Mouse (Mus musculus): ENCODE data around the gene Pole4. TPM values are rescaled to one million over a fixed set of nuclear protein-coding genes. Genes with fewer than 3 reads are reported as not detected.

Gene Pole4
- polyA plus RNA-seq, 1 experiment from 2014 or later: 102 TPM

DNA sequence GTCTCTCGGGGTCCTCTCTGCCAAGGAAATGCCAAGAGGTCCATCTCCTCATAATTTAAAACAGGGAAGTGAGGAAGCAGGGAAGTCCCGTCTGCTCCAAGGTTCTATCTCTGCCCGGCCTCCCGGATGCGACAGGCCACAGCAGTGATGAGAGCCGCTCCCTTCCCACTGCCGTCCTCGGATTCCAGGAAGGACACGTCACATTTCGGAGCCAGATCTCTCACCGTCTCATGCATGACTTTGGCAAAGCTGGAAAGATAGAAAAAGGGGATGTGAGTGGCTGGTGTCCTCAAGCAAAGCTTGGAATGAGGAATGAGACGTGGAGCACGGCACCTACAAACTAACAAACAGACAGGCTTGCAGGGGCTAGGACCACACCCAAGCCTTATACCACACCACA is 22.0 kb upstream of the Pole4 start:
- no peaks in the 10 kb centered on the region for H3K27me3 ChIP-seq (ENCODE audit: control insufficient read depth, insufficient read depth, low read length)
- H3K4me3 ChIP-seq (ENCODE audit: low read depth, low read length): no peak overlapping the region
- H3K36me3 ChIP-seq (ENCODE audit: control insufficient read depth, insufficient read depth, low read length): no peaks in the 10 kb centered on the region
- ATAC-seq (ENCODE audit: insufficient read depth, low FRiP score, low TSS enrichment): no peak
- WGBS: 96% methylated on average over 13 of the region's 13 CpGs
- H3K4me1 ChIP-seq (ENCODE audit: control insufficient read depth, insufficient read depth, low read length): no peaks in the 10 kb centered on the region
- H3K9ac ChIP-seq (ENCODE audit: low read length): no peak overlapping the region
- no peak overlapping the region for H3K4me2 ChIP-seq (ENCODE audit: low read depth)
- DNase-seq (ENCODE audit: low spot score): no peak
- H3K9me3 ChIP-seq (ENCODE audit: control insufficient read depth, low read length): no peaks in the 10 kb centered on the region
- H3K27ac ChIP-seq (ENCODE audit: low read depth, low read length): no peak overlapping the region

DNA sequence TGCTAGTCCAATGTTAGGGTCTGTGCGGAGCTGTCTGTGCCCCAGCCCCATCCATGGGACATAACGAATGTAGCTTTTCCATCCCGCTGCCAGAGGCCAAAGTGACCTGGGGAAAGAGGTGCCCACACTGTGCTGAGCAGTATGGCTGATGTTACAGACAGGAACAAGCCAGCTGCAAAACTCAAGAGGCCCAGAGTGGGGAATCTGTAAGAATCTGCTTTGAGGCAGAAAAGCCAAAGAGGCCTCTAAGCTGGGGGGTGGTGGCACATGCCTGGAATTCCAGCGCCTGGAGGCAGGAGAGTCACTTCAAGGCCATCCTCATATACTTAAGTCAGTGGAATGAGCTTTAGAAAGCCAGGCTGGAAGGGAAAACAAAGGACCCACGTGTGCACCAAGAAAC is 18.2 kb upstream of the Pole4 start:
- Histone ChIP-seq H3K4me3 (ENCODE audit: low read depth, low read length) (no peak overlapping the region), H3K4me2 (ENCODE audit: low read depth) (no peak overlapping the region), H3K27me3 (ENCODE audit: control insufficient read depth, insufficient read depth, low read length) (no peaks in the 10 kb centered on the region), H3K9me3 (ENCODE audit: control insufficient read depth, low read length) (no peaks in the 10 kb centered on the region), H3K36me3 (ENCODE audit: control insufficient read depth, insufficient read depth, low read length) (no peaks in the 10 kb centered on the region), H3K9ac (ENCODE audit: low read length) (peak overlapping the region; percentile 32; the same call in 1 of the 2 replicates), H3K27ac (ENCODE audit: low read depth, low read length) (no peak overlapping the region), H3K4me1 (ENCODE audit: control insufficient read depth, insufficient read depth, low read length) (no peaks in the 10 kb centered on the region)
- peak; percentile 32 for DNase-seq (ENCODE audit: low spot score)
- no peak for ATAC-seq (ENCODE audit: insufficient read depth, low FRiP score, low TSS enrichment)
- 56% methylated on average over 5 of the region's 5 CpGs for WGBS

DNA sequence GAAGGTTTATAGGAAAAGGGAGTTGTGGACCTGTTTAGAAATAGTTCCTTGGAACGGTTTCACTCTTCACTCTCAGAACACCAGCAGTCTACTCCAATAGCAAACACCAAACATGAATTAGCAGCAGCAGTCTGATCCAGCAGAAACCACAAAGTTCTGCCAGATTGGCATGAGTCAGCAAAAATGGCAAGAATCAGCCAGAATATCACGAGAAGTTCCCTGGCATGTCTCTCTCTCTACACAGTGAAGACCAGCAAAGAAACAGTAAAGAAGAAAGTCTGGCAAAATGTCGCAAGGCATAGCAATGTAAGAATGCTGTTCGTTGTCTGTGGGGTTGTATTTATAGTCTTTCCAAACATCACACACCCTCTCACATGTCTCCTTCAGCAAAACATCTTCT is 11.0 kb upstream of the Pole4 start:
- DNase-seq (ENCODE audit: low spot score) (no peak), ATAC-seq (ENCODE audit: insufficient read depth, low FRiP score, low TSS enrichment) (no peak)
- Histone ChIP-seq H3K36me3 (ENCODE audit: control insufficient read depth, insufficient read depth, low read length) (no peaks in the 10 kb centered on the region), H3K9me3 (ENCODE audit: control insufficient read depth, low read length) (no peaks in the 10 kb centered on the region), H3K4me1 (ENCODE audit: control insufficient read depth, insufficient read depth, low read length) (no peaks in the 10 kb centered on the region), H3K27ac (ENCODE audit: low read depth, low read length) (no peak overlapping the region), H3K27me3 (ENCODE audit: control insufficient read depth, insufficient read depth, low read length) (no peaks in the 10 kb centered on the region), H3K4me2 (ENCODE audit: low read depth) (no peak overlapping the region), H3K4me3 (ENCODE audit: low read depth, low read length) (no peak overlapping the region), H3K9ac (ENCODE audit: low read length) (no peak overlapping the region)
- WGBS: 93% methylated on average over 4 of the region's 4 CpGs

DNA sequence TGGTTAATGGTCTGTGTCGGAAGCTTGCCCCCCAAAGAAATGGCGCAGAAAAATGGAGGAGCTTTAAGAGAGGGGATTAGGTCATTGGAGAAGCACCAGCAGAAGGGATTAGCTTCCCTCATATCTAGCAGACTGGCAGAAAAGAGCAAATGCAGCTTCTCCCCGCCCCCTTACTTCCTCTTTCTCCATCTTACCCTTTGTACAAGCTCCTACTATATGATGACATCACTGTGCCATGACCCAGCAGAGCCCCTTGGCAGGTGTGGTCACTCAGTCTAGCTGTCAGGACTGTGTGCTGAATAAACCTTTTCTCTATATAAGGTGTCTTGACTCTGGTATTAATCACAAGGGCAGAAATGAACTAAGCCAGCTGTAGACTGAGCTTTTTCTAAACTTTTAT is 10.5 kb upstream of the Pole4 start:
- H3K9me3 ChIP-seq (ENCODE audit: control insufficient read depth, low read length): no peaks in the 10 kb centered on the region
- WGBS: 88% methylated on average over 3 of the region's 3 CpGs
- no peaks in the 10 kb centered on the region for H3K36me3 ChIP-seq (ENCODE audit: control insufficient read depth, insufficient read depth, low read length)
- no peak overlapping the region for H3K27ac ChIP-seq (ENCODE audit: low read depth, low read length)
- no peaks in the 10 kb centered on the region for H3K27me3 ChIP-seq (ENCODE audit: control insufficient read depth, insufficient read depth, low read length)
- no peaks in the 10 kb centered on the region for H3K4me1 ChIP-seq (ENCODE audit: control insufficient read depth, insufficient read depth, low read length)
- H3K9ac ChIP-seq (ENCODE audit: low read length): no peak overlapping the region
- H3K4me2 ChIP-seq (ENCODE audit: low read depth): no peak overlapping the region
- DNase-seq (ENCODE audit: low spot score): no peak
- H3K4me3 ChIP-seq (ENCODE audit: low read depth, low read length): no peak overlapping the region
- ATAC-seq (ENCODE audit: insufficient read depth, low FRiP score, low TSS enrichment): no peak

DNA sequence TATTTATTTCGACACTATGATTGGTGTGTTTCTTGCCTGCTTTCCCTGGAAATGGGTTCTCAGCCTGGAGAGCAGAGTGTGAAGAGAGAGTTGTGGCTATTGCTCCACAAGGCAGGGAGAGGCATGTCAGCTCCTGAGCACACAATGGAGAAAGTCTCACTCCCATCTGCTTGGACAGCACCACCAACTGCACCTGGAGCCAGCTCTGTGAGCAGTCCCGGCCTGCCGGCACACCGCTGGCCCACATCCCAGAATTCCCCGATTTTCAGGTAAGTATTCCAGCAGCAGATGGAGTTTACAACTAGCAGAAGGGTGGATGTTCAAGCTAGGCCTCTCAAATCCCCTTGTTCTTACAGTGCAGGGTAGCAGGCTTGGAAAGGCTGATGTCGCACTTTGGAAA is 10.1 kb upstream of the Pole4 start:
- Histone ChIP-seq H3K27ac (ENCODE audit: low read depth, low read length) (no peak overlapping the region), H3K4me1 (ENCODE audit: control insufficient read depth, insufficient read depth, low read length) (no peaks in the 10 kb centered on the region), H3K9me3 (ENCODE audit: control insufficient read depth, low read length) (no peaks in the 10 kb centered on the region), H3K9ac (ENCODE audit: low read length) (no peak overlapping the region), H3K4me3 (ENCODE audit: low read depth, low read length) (no peak overlapping the region), H3K4me2 (ENCODE audit: low read depth) (no peak overlapping the region), H3K27me3 (ENCODE audit: control insufficient read depth, insufficient read depth, low read length) (no peaks in the 10 kb centered on the region), H3K36me3 (ENCODE audit: control insufficient read depth, insufficient read depth, low read length) (no peaks in the 10 kb centered on the region)
- ATAC-seq (ENCODE audit: insufficient read depth, low FRiP score, low TSS enrichment) (no peak), DNase-seq (ENCODE audit: low spot score) (no peak)
- WGBS: 86% methylated on average over 6 of the region's 6 CpGs

DNA sequence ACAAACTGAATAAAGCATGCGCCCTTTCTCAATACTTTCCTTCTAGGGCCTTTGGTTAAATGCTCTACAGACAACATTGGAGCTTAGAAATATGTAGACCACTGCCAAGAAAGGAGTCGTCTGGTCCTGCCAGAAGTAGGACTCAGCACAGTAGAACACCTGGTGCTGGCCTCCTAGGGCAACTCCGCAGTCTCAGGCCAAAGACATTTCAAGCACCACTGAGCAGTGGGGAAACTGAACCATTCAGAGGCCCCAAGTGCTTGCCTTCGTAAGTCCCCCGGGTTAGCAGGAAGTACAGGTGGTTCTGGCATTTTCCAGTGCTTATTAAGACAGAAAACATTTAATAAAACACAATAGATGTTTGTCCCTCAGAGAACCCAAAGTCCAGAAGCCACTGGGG is 9.7 kb upstream of the Pole4 start:
- DNase-seq (ENCODE audit: low spot score) (no peak), ATAC-seq (ENCODE audit: insufficient read depth, low FRiP score, low TSS enrichment) (no peak)
- Histone ChIP-seq H3K4me1 (ENCODE audit: control insufficient read depth, insufficient read depth, low read length) (no peaks in the 10 kb centered on the region), H3K27me3 (ENCODE audit: control insufficient read depth, insufficient read depth, low read length) (no peaks in the 10 kb centered on the region), H3K36me3 (ENCODE audit: control insufficient read depth, insufficient read depth, low read length) (no peaks in the 10 kb centered on the region), H3K9ac (ENCODE audit: low read length) (no peak overlapping the region), H3K27ac (ENCODE audit: low read depth, low read length) (no peak overlapping the region), H3K4me2 (ENCODE audit: low read depth) (no peak overlapping the region), H3K4me3 (ENCODE audit: low read depth, low read length) (no peak overlapping the region), H3K9me3 (ENCODE audit: control insufficient read depth, low read length) (no peaks in the 10 kb centered on the region)
- WGBS: 87% methylated on average over 5 of the region's 5 CpGs

DNA sequence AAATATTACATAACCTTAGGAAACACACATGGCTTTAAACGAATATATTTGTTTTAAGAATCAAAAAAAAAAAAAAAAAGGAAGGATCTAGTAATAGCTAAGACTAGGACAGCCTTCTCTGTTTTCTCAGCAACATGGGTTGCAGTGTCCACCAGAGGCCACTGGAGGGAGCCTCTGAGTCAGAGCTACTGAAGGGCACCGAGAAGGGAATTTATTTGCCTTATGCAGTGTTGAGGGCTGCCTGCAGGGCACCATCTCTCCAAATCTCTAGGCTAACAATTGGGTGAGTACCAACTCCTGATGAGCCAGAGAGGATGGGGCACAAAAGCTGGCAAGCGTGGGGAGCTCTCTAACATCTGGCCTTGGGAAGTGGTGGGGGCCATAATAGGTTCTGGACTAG is 9.1 kb upstream of the Pole4 start:
- H3K36me3 ChIP-seq (ENCODE audit: control insufficient read depth, insufficient read depth, low read length): no peaks in the 10 kb centered on the region
- DNase-seq (ENCODE audit: low spot score) (peak; percentile 79), ATAC-seq (ENCODE audit: insufficient read depth, low FRiP score, low TSS enrichment) (peak; percentile 50)
- no peak overlapping the region for H3K9ac ChIP-seq (ENCODE audit: low read length)
- H3K27ac ChIP-seq (ENCODE audit: low read depth, low read length): no peak overlapping the region
- H3K4me2 ChIP-seq (ENCODE audit: low read depth): no peak overlapping the region
- no peaks in the 10 kb centered on the region for H3K27me3 ChIP-seq (ENCODE audit: control insufficient read depth, insufficient read depth, low read length)
- H3K9me3 ChIP-seq (ENCODE audit: control insufficient read depth, low read length): no peaks in the 10 kb centered on the region
- 18% methylated on average over 3 of the region's 3 CpGs for WGBS
- H3K4me3 ChIP-seq (ENCODE audit: low read depth, low read length): no peak overlapping the region
- H3K4me1 ChIP-seq (ENCODE audit: control insufficient read depth, insufficient read depth, low read length): no peaks in the 10 kb centered on the region

DNA sequence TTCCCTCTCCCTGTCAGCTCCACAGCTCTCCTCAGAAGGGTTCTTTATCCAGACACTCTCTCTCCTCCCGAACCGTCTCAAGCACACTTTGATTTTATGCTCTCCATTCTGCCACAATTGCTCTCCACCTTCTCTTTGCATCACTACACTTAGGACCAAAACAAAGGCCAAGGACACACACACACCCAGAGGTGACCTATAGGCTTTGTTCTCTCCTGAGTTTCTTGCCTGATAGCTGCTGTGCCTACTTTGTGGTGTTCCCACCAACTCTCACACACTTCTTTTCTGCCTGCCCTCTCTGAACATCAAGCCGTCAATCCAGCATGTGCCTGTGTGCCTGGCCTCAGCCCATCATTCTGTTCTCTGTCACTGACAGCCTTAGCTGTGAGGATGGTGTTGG is 2.6 kb upstream of the Pole4 start:
- H3K36me3 ChIP-seq (ENCODE audit: control insufficient read depth, insufficient read depth, low read length): no peaks in the 10 kb centered on the region
- no peaks in the 10 kb centered on the region for H3K9me3 ChIP-seq (ENCODE audit: control insufficient read depth, low read length)
- H3K4me1 ChIP-seq (ENCODE audit: control insufficient read depth, insufficient read depth, low read length): no peaks in the 10 kb centered on the region
- no peak overlapping the region for H3K9ac ChIP-seq (ENCODE audit: low read length)
- H3K4me3 ChIP-seq (ENCODE audit: low read depth, low read length): no peak overlapping the region
- WGBS: 84% methylated on average over 3 of the region's 3 CpGs
- H3K27me3 ChIP-seq (ENCODE audit: control insufficient read depth, insufficient read depth, low read length): no peaks in the 10 kb centered on the region
- H3K27ac ChIP-seq (ENCODE audit: low read depth, low read length): no peak overlapping the region
- no peak for DNase-seq (ENCODE audit: low spot score)
- H3K4me2 ChIP-seq (ENCODE audit: low read depth): no peak overlapping the region
- no peak for ATAC-seq (ENCODE audit: insufficient read depth, low FRiP score, low TSS enrichment)

DNA sequence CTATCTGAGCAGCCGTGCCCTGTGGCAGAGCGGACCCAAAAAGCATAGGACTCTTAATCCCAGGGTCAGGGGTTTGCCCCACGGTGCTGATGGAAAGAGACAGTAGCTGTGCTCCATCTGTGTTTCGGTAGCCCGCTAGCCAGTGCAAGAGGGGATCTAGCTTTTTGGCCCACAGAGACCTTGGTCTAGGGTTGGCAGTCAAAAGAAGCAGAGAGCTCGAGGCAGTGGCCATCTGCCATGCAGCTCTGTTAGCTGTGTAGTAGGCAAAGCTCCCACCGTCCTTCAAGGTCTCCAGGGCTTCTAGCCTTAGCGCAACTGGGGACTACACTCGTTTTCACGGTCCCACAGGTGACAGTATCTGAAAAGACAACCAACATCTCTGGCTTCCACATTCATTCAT is 2.1 kb upstream of the Pole4 start:
- H3K9ac ChIP-seq (ENCODE audit: low read length): no peak overlapping the region
- H3K4me2 ChIP-seq (ENCODE audit: low read depth): no peak overlapping the region
- ATAC-seq (ENCODE audit: insufficient read depth, low FRiP score, low TSS enrichment) (no peak), DNase-seq (ENCODE audit: low spot score) (no peak)
- WGBS: 87% methylated on average over 10 of the region's 10 CpGs
- H3K36me3 ChIP-seq (ENCODE audit: control insufficient read depth, insufficient read depth, low read length): no peaks in the 10 kb centered on the region
- H3K27me3 ChIP-seq (ENCODE audit: control insufficient read depth, insufficient read depth, low read length): no peaks in the 10 kb centered on the region
- H3K4me1 ChIP-seq (ENCODE audit: control insufficient read depth, insufficient read depth, low read length): no peaks in the 10 kb centered on the region
- H3K4me3 ChIP-seq (ENCODE audit: low read depth, low read length): no peak overlapping the region
- H3K9me3 ChIP-seq (ENCODE audit: control insufficient read depth, low read length): no peaks in the 10 kb centered on the region
- H3K27ac ChIP-seq (ENCODE audit: low read depth, low read length): no peak overlapping the region
